Mouse (Mus musculus): ENCODE results near the gene Il16. TPM values are rescaled to one million over a fixed set of nuclear protein-coding genes. Genes with fewer than 3 reads are reported as not detected.

Gene Il16
- polyA plus RNA-seq, 1 experiment from 2014 or later, result 1.4 TPM

- no peak overlapping the region for H3K4me3 ChIP-seq (ENCODE audit: low read depth, low read length)
- H3K36me3 ChIP-seq (ENCODE audit: control insufficient read depth, insufficient read depth, low read length), result no peaks in the 10 kb centered on the region
- ATAC-seq (ENCODE audit: insufficient read depth, low FRiP score, low TSS enrichment), result no peak
- no peak for DNase-seq (ENCODE audit: low spot score)
- no peaks in the 10 kb centered on the region for H3K4me1 ChIP-seq (ENCODE audit: control insufficient read depth, insufficient read depth, low read length)
- 94% methylated on average over 1 of the region's 1 CpGs for WGBS
- H3K27ac ChIP-seq (ENCODE audit: low read depth, low read length), result no peak overlapping the region
- no peak overlapping the region for H3K4me2 ChIP-seq (ENCODE audit: low read depth)
- H3K27me3 ChIP-seq (ENCODE audit: control insufficient read depth, insufficient read depth, low read length), result no peaks in the 10 kb centered on the region
- H3K9ac ChIP-seq (ENCODE audit: low read length), result no peak overlapping the region
- no peaks in the 10 kb centered on the region for H3K9me3 ChIP-seq (ENCODE audit: control insufficient read depth, low read length)
These were observed 126.8 kb downstream of the Il16 start for GRCm38 (mm10) chr7:83618709-83619108.

- ATAC-seq (ENCODE audit: insufficient read depth, low FRiP score, low TSS enrichment) (no peak), DNase-seq (ENCODE audit: low spot score) (no peak)
- Histone ChIP-seq H3K9ac (ENCODE audit: low read length) (no peak overlapping the region), H3K27me3 (ENCODE audit: control insufficient read depth, insufficient read depth, low read length) (no peaks in the 10 kb centered on the region), H3K4me2 (ENCODE audit: low read depth) (no peak overlapping the region), H3K4me3 (ENCODE audit: low read depth, low read length) (no peak overlapping the region), H3K9me3 (ENCODE audit: control insufficient read depth, low read length) (no peaks in the 10 kb centered on the region), H3K36me3 (ENCODE audit: control insufficient read depth, insufficient read depth, low read length) (no peaks in the 10 kb centered on the region), H3K27ac (ENCODE audit: low read depth, low read length) (no peak overlapping the region), H3K4me1 (ENCODE audit: control insufficient read depth, insufficient read depth, low read length) (no peaks in the 10 kb centered on the region)
- 93% methylated on average over 3 of the region's 3 CpGs for WGBS
These were observed 129.3 kb downstream of the Il16 start for GRCm38 (mm10) chr7:83616268-83616667.

GRCm38 (mm10) chr7:83615815-83616214, 129.7 kb downstream of the Il16 start:
- Histone ChIP-seq H3K4me1 (ENCODE audit: control insufficient read depth, insufficient read depth, low read length) (no peaks in the 10 kb centered on the region), H3K4me3 (ENCODE audit: low read depth, low read length) (no peak overlapping the region), H3K27me3 (ENCODE audit: control insufficient read depth, insufficient read depth, low read length) (no peaks in the 10 kb centered on the region), H3K9ac (ENCODE audit: low read length) (no peak overlapping the region), H3K36me3 (ENCODE audit: control insufficient read depth, insufficient read depth, low read length) (no peaks in the 10 kb centered on the region), H3K4me2 (ENCODE audit: low read depth) (no peak overlapping the region), H3K9me3 (ENCODE audit: control insufficient read depth, low read length) (no peaks in the 10 kb centered on the region), H3K27ac (ENCODE audit: low read depth, low read length) (no peak overlapping the region)
- WGBS, result 88% methylated on average over 8 of the region's 8 CpGs
- ATAC-seq (ENCODE audit: insufficient read depth, low FRiP score, low TSS enrichment) (no peak), DNase-seq (ENCODE audit: low spot score) (no peak)

GRCm38 (mm10) chr7:83615272-83615671, 130.3 kb downstream of the Il16 start:
- Histone ChIP-seq H3K9ac (ENCODE audit: low read length) (no peak overlapping the region), H3K27me3 (ENCODE audit: control insufficient read depth, insufficient read depth, low read length) (no peaks in the 10 kb centered on the region), H3K9me3 (ENCODE audit: control insufficient read depth, low read length) (no peaks in the 10 kb centered on the region), H3K27ac (ENCODE audit: low read depth, low read length) (no peak overlapping the region), H3K36me3 (ENCODE audit: control insufficient read depth, insufficient read depth, low read length) (no peaks in the 10 kb centered on the region), H3K4me3 (ENCODE audit: low read depth, low read length) (no peak overlapping the region), H3K4me2 (ENCODE audit: low read depth) (no peak overlapping the region), H3K4me1 (ENCODE audit: control insufficient read depth, insufficient read depth, low read length) (no peaks in the 10 kb centered on the region)
- DNase-seq (ENCODE audit: low spot score) (no peak), ATAC-seq (ENCODE audit: insufficient read depth, low FRiP score, low TSS enrichment) (no peak)
- 89% methylated on average over 3 of the region's 3 CpGs for WGBS

GRCm38 (mm10) chr7:83611886-83612285, 133.6 kb downstream of the Il16 start:
- Histone ChIP-seq H3K9me3 (ENCODE audit: control insufficient read depth, low read length) (no peaks in the 10 kb centered on the region), H3K27me3 (ENCODE audit: control insufficient read depth, insufficient read depth, low read length) (no peaks in the 10 kb centered on the region), H3K4me2 (ENCODE audit: low read depth) (no peak overlapping the region), H3K36me3 (ENCODE audit: control insufficient read depth, insufficient read depth, low read length) (no peaks in the 10 kb centered on the region), H3K9ac (ENCODE audit: low read length) (no peak overlapping the region), H3K27ac (ENCODE audit: low read depth, low read length) (no peak overlapping the region), H3K4me3 (ENCODE audit: low read depth, low read length) (no peak overlapping the region), H3K4me1 (ENCODE audit: control insufficient read depth, insufficient read depth, low read length) (no peaks in the 10 kb centered on the region)
- 97% methylated on average over 1 of the region's 1 CpGs for WGBS
- ATAC-seq (ENCODE audit: insufficient read depth, low FRiP score, low TSS enrichment) (no peak), DNase-seq (ENCODE audit: low spot score) (no peak)

- no peaks in the 10 kb centered on the region for H3K9me3 ChIP-seq (ENCODE audit: control insufficient read depth, low read length)
- no peak for DNase-seq (ENCODE audit: low spot score)
- no peaks in the 10 kb centered on the region for H3K4me1 ChIP-seq (ENCODE audit: control insufficient read depth, insufficient read depth, low read length)
- no peak overlapping the region for H3K4me3 ChIP-seq (ENCODE audit: low read depth, low read length)
- no peaks in the 10 kb centered on the region for H3K36me3 ChIP-seq (ENCODE audit: control insufficient read depth, insufficient read depth, low read length)
- ATAC-seq (ENCODE audit: insufficient read depth, low FRiP score, low TSS enrichment), result no peak
- H3K27me3 ChIP-seq (ENCODE audit: control insufficient read depth, insufficient read depth, low read length), result no peaks in the 10 kb centered on the region
- no peak overlapping the region for H3K9ac ChIP-seq (ENCODE audit: low read length)
- WGBS, result 97% methylated on average over 4 of the region's 4 CpGs
- H3K27ac ChIP-seq (ENCODE audit: low read depth, low read length), result no peak overlapping the region
- H3K4me2 ChIP-seq (ENCODE audit: low read depth), result no peak overlapping the region
These were observed 135.6 kb downstream of the Il16 start for GRCm38 (mm10) chr7:83609891-83610290.

- ATAC-seq (ENCODE audit: insufficient read depth, low FRiP score, low TSS enrichment), result no peak
- no peak for DNase-seq (ENCODE audit: low spot score)
- H3K4me1 ChIP-seq (ENCODE audit: control insufficient read depth, insufficient read depth, low read length), result no peaks in the 10 kb centered on the region
These were observed 138.7 kb downstream of the Il16 start for GRCm38 (mm10) chr7:83606796-83607195.

GRCm38 (mm10) chr7:83604180-83604944, 141.2 kb downstream of the Il16 start:
- no peak for ATAC-seq (ENCODE audit: insufficient read depth, low FRiP score, low TSS enrichment)
- 87% methylated on average over 7 of the region's 7 CpGs for WGBS
- Histone ChIP-seq H3K9me3 (ENCODE audit: control insufficient read depth, low read length) (no peaks in the 10 kb centered on the region), H3K4me3 (ENCODE audit: low read depth, low read length) (no peak overlapping the region), H3K9ac (ENCODE audit: low read length) (no peak overlapping the region), H3K4me2 (ENCODE audit: low read depth) (no peak overlapping the region), H3K36me3 (ENCODE audit: control insufficient read depth, insufficient read depth, low read length) (no peaks in the 10 kb centered on the region), H3K4me1 (ENCODE audit: control insufficient read depth, insufficient read depth, low read length) (no peaks in the 10 kb centered on the region), H3K27me3 (ENCODE audit: control insufficient read depth, insufficient read depth, low read length) (no peaks in the 10 kb centered on the region), H3K27ac (ENCODE audit: low read depth, low read length) (no peak overlapping the region)
- no peak for DNase-seq (ENCODE audit: low spot score)

More at GRCm38 (mm10) chr7:83606796-83607195, 138.7 kb downstream of the Il16 start:
- no peak overlapping the region for H3K4me2 ChIP-seq (ENCODE audit: low read depth)
- no peak overlapping the region for H3K27ac ChIP-seq (ENCODE audit: low read depth, low read length)
- no peaks in the 10 kb centered on the region for H3K27me3 ChIP-seq (ENCODE audit: control insufficient read depth, insufficient read depth, low read length)
- no peaks in the 10 kb centered on the region for H3K36me3 ChIP-seq (ENCODE audit: control insufficient read depth, insufficient read depth, low read length)
- 100% methylated on average over 2 of the region's 2 CpGs for WGBS
- no peak overlapping the region for H3K9ac ChIP-seq (ENCODE audit: low read length)
- no peaks in the 10 kb centered on the region for H3K9me3 ChIP-seq (ENCODE audit: control insufficient read depth, low read length)
- no peak overlapping the region for H3K4me3 ChIP-seq (ENCODE audit: low read depth, low read length)

- H3K27ac ChIP-seq (ENCODE audit: low read depth, low read length), result no peak overlapping the region
- H3K4me2 ChIP-seq (ENCODE audit: low read depth), result no peak overlapping the region
- no peak overlapping the region for H3K4me3 ChIP-seq (ENCODE audit: low read depth, low read length)
- H3K36me3 ChIP-seq (ENCODE audit: control insufficient read depth, insufficient read depth, low read length), result no peaks in the 10 kb centered on the region
- H3K27me3 ChIP-seq (ENCODE audit: control insufficient read depth, insufficient read depth, low read length), result no peaks in the 10 kb centered on the region
- ATAC-seq (ENCODE audit: insufficient read depth, low FRiP score, low TSS enrichment), result no peak
- H3K4me1 ChIP-seq (ENCODE audit: control insufficient read depth, insufficient read depth, low read length), result no peaks in the 10 kb centered on the region
- WGBS, result 53% methylated on average over 8 of the region's 8 CpGs
- peak; percentile 57 for DNase-seq (ENCODE audit: low spot score)
- H3K9me3 ChIP-seq (ENCODE audit: control insufficient read depth, low read length), result no peaks in the 10 kb centered on the region
- H3K9ac ChIP-seq (ENCODE audit: low read length), result no peak overlapping the region
These were observed 145.6 kb downstream of the Il16 start for GRCm38 (mm10) chr7:83599913-83600286.
